Comparison of ENCODE assay signal across 9 mouse cellular contexts in genomic region chr3:21564847-21565485, GRCm38 (mm10).
DNase-seq lines count a peak whose midpoint lies in the region; ATAC-seq and TF ChIP-seq lines count a peak whose summit lies in the region.
"Had no signal": no experiment of that assay in that cellular context is flagged by ENCODE, and none has a peak within 500 bp of the region (broad histone marks: within the 10 kb centered on the region; RNA-seq: fewer than 3 reads in every experiment).

No protein-coding gene starts in this region.

- WGBS in intestine, embryonic 14.5 days = 55% methylated on average over 4 of the region's 4 CpGs
- 50% methylated on average over 4 of the region's 4 CpGs for WGBS in intestine, embryonic 15.5 days
- 36% methylated on average over 4 of the region's 4 CpGs for WGBS in heart, embryonic 11.5 days (ENCODE audit: insufficient replicate concordance)
- WGBS in limb, embryonic 15.5 days = 44% methylated on average over 4 of the region's 4 CpGs
- WGBS in cerebellum, adult 2 months = 59% methylated on average over 4 of the region's 4 CpGs

- no peaks in the 10 kb centered on the region for H3K36me3 ChIP-seq in intestine, embryonic 14.5 days (ENCODE audit: control insufficient read depth, insufficient read depth, low read length)
- H3K36me3 ChIP-seq in intestine, embryonic 15.5 days = no peaks in the 10 kb centered on the region
- no peaks in the 10 kb centered on the region for H3K36me3 ChIP-seq in heart, embryonic 11.5 days (ENCODE audit: control insufficient read depth, insufficient read depth, low read length)
- H3K36me3 ChIP-seq in limb, embryonic 15.5 days = no peaks in the 10 kb centered on the region
- H3K36me3 ChIP-seq: liver, embryonic 15.5 days had no signal

- DNase-seq in intestine, embryonic 14.5 days (ENCODE audit: low spot score) = no peak
- DNase-seq in urinary bladder, postnatal 36 days (ENCODE audit: low spot score in 2 of 2) = no peak
- no peak for DNase-seq in cerebellum, postnatal 10 days
- DNase-seq in cerebellum, adult 2 months = no peak

- H3K27me3 ChIP-seq in intestine, embryonic 14.5 days (replicated peaks; ENCODE audit: control insufficient read depth, insufficient read depth, low read length) = no peaks in the 10 kb centered on the region
- no peaks in the 10 kb centered on the region for H3K27me3 ChIP-seq in intestine, embryonic 15.5 days (replicated peaks)
- H3K27me3 ChIP-seq in heart, embryonic 11.5 days (ENCODE audit: control insufficient read depth, insufficient read depth, low read length) = no peaks in the 10 kb centered on the region
- no peaks in the 10 kb centered on the region for H3K27me3 ChIP-seq in limb, embryonic 15.5 days
- H3K27me3 ChIP-seq in cerebellum, adult 2 months (ENCODE audit: control insufficient read depth, insufficient read depth, low read length) = no peaks in the 10 kb centered on the region
- H3K27me3 ChIP-seq: liver, embryonic 15.5 days had no signal

- H3K4me3 ChIP-seq in intestine, embryonic 14.5 days (ENCODE audit: low read depth, low read length) = no peak overlapping the region
- H3K4me3 ChIP-seq in intestine, embryonic 15.5 days (replicated peaks) = no peak overlapping the region
- H3K4me3 ChIP-seq in cortical plate, adult 2 months (ENCODE audit: insufficient read depth, low read length) = no peak overlapping the region
- no peak overlapping the region for H3K4me3 ChIP-seq in heart, embryonic 11.5 days (ENCODE audit: low read depth, low read length)
- H3K4me3 ChIP-seq in limb, embryonic 15.5 days = no peak overlapping the region
- H3K4me3 ChIP-seq in cerebellum, adult 2 months (replicated peaks; ENCODE audit: insufficient read depth, low read depth, low read length) = no peak overlapping the region
- H3K4me3 ChIP-seq: liver, embryonic 15.5 days had no signal

- ATAC-seq in intestine, embryonic 14.5 days (replicated peaks; ENCODE audit: low FRiP score, low TSS enrichment, low read depth) = no peak
- no peak for ATAC-seq in intestine, embryonic 15.5 days
- ATAC-seq in heart, embryonic 11.5 days (replicated peaks; ENCODE audit: insufficient number of reproducible peaks, low FRiP score, low TSS enrichment) = 0 out of 2 replicates have a peak, but pooled peaks have one; percentile 39
- ATAC-seq in limb, embryonic 15.5 days (ENCODE audit: insufficient number of reproducible peaks, low FRiP score, low TSS enrichment, low read depth) = no peak

- H3K9ac ChIP-seq in intestine, embryonic 14.5 days (ENCODE audit: low read length) = no peak overlapping the region
- no peak overlapping the region for H3K9ac ChIP-seq in intestine, embryonic 15.5 days
- H3K9ac ChIP-seq in heart, embryonic 11.5 days (ENCODE audit: low read depth, low read length) = no peak overlapping the region
- no peak overlapping the region for H3K9ac ChIP-seq in limb, embryonic 15.5 days
- H3K9ac ChIP-seq: liver, embryonic 15.5 days had no signal

- no peak for TF ChIP-seq CTCF in cortical plate, adult 2 months (IDR thresholded peaks at IDR 0.05; ENCODE audit: extremely low read depth, insufficient read depth, low read length)
- TF ChIP-seq CTCF in cerebellum, adult 2 months (IDR thresholded peaks at IDR 0.05; ENCODE audit: borderline replicate concordance, insufficient read depth, low read depth, low read length) = no peak

- TF ChIP-seq POLR2A in cortical plate, adult 2 months (IDR thresholded peaks at IDR 0.05; ENCODE audit: extremely low read depth, insufficient read depth, low read length) = no peak
- no peak for TF ChIP-seq POLR2A in cerebellum, adult 2 months (IDR thresholded peaks at IDR 0.05; ENCODE audit: borderline replicate concordance, insufficient read depth, low read length)

- H3K4me1 ChIP-seq in intestine, embryonic 14.5 days (replicated peaks; ENCODE audit: control insufficient read depth, insufficient read depth, low read length) = peaks cover 9% of the 10 kb centered on the region
- H3K4me1 ChIP-seq in intestine, embryonic 15.5 days (replicated peaks) = 0 out of 2 replicates have a peak, but pooled peaks cover 5% of the 10 kb centered on the region
- H3K4me1 ChIP-seq in cortical plate, adult 2 months (ENCODE audit: control insufficient read depth, insufficient read depth, low read length) = peaks cover 17% of the 10 kb centered on the region
- peaks cover 12% of the 10 kb centered on the region for H3K4me1 ChIP-seq in heart, embryonic 11.5 days (ENCODE audit: control insufficient read depth, insufficient read depth, low read length)
- H3K4me1 ChIP-seq in limb, embryonic 15.5 days = peaks cover 14% of the 10 kb centered on the region
- no peaks in the 10 kb centered on the region for H3K4me1 ChIP-seq in cerebellum, adult 2 months (ENCODE audit: control insufficient read depth, insufficient read depth, low read length)
- H3K4me1 ChIP-seq: liver, embryonic 15.5 days had no signal

- H3K4me2 ChIP-seq in intestine, embryonic 14.5 days (ENCODE audit: low read length) = no peak overlapping the region
- H3K4me2 ChIP-seq in intestine, embryonic 15.5 days (replicated peaks) = no peak overlapping the region
- H3K4me2 ChIP-seq in heart, embryonic 11.5 days = no peak overlapping the region
- H3K4me2 ChIP-seq in limb, embryonic 15.5 days = no peak overlapping the region
- H3K4me2 ChIP-seq: liver, embryonic 15.5 days had no signal

- 0 out of 2 replicates have a peak overlapping the region, but pooled peaks have one; percentile 1 for H3K27ac ChIP-seq in intestine, embryonic 14.5 days (ENCODE audit: low read depth)
- H3K27ac ChIP-seq in intestine, embryonic 15.5 days = no peak overlapping the region
- peak overlapping the region; percentile 69 for H3K27ac ChIP-seq in cortical plate, adult 2 months (ENCODE audit: insufficient read depth, low read length)
- H3K27ac ChIP-seq in heart, embryonic 11.5 days (ENCODE audit: low read depth, low read length) = peak overlapping the region; percentile 84
- H3K27ac ChIP-seq in limb, embryonic 15.5 days = peak overlapping the region; percentile 79
- no peak overlapping the region for H3K27ac ChIP-seq in cerebellum, adult 2 months (ENCODE audit: insufficient read depth, low read length)
- H3K27ac ChIP-seq: liver, embryonic 15.5 days had no signal

- H3K9me3 ChIP-seq in intestine, embryonic 14.5 days (ENCODE audit: control insufficient read depth, low read length) = no peaks in the 10 kb centered on the region
- no peaks in the 10 kb centered on the region for H3K9me3 ChIP-seq in intestine, embryonic 15.5 days
- H3K9me3 ChIP-seq in heart, embryonic 11.5 days (replicated peaks; ENCODE audit: control insufficient read depth, low read length) = no peaks in the 10 kb centered on the region
- H3K9me3 ChIP-seq in limb, embryonic 15.5 days = no peaks in the 10 kb centered on the region
- H3K9me3 ChIP-seq: liver, embryonic 15.5 days had no signal

Comparison
In these comparisons a context has a peak if more than half of its experiments do, and no peak if none do; other contexts are left out.
1. H3K27ac ChIP-seq: peak in intestine, embryonic 14.5 days (single experiment), cortical plate, adult 2 months (single experiment), heart, embryonic 11.5 days (single experiment) and limb, embryonic 15.5 days (single experiment); none in intestine, embryonic 15.5 days (single experiment) and cerebellum, adult 2 months (single experiment).